Mouse (Mus musculus) brain, adult 10 weeks (tissue): ENCODE results near the gene Lce1e. TPM values are rescaled to one million over a fixed set of nuclear protein-coding genes. Genes with fewer than 3 reads are reported as not detected.

Source experiments
- polyA plus RNA-seq: library from polyadenylated mRNA; stranded (reverse); fragments of 350-450 nt; fragmentation: Illumina TruSeq; extraction: RNeasy Lipid Tissue Mini Kit (QIAGEN cat#74804); gene quantifications from one replicate; pipeline ENCODE4 v1.2.3, GENCODE M21; 2015; ENCODE audit warnings: low read depth, low replicate concordance

Lce1e gene
- polyA plus RNA-seq = not detected

GRCm38 (mm10) chr3:92708974-92709373, at the start of gene Lce1e:
Lce1e (minus strand) TSS chr3:92709074.

GRCm38 (mm10) chr3:92752238-92752637, 43.4 kb upstream of the Lce1e start, which contains the start of gene Lce1g:
Lce1g (minus strand) TSS chr3:92752338.

GRCm38 (mm10) chr3:92738996-92739395, 30.1 kb upstream of the Lce1e start, which contains the start of gene Gm38119:
Gm38119 (minus strand) TSS chr3:92739096.

GRCm38 (mm10) chr3:92720250-92720649, 11.4 kb upstream of the Lce1e start, which contains the start of gene Lce1f:
Lce1f (minus strand) TSS chr3:92720350.

GRCm38 (mm10) chr3:92687110-92687509, 21.8 kb downstream of the Lce1e start, which contains the start of gene Lce1d:
Lce1d (minus strand) TSS chr3:92687210.

GRCm38 (mm10) chr3:92678947-92679346, 29.9 kb downstream of the Lce1e start, which contains the start of gene Lce1c:
Lce1c (plus strand) TSS chr3:92679247.

GRCm38 (mm10) chr3:92670215-92670614, 38.7 kb downstream of the Lce1e start, which contains the start of gene Lce1a2:
Lce1a2 (minus strand) TSS chr3:92670315.

Other genes with a start within 250 kb of the Lce1e start
- gene Sprr1a, start 223.2 kb downstream of the Lce1e start, polyA plus RNA-seq = not detected
- not detected for gene Sprr4, start 208.6 kb downstream of the Lce1e start, polyA plus RNA-seq
- not detected for gene 2310046K23Rik, start 174.6 kb downstream of the Lce1e start, polyA plus RNA-seq
- not detected for gene Ivl, start 135.3 kb downstream of the Lce1e start, polyA plus RNA-seq
- gene Smcp, start 120.1 kb downstream of the Lce1e start, polyA plus RNA-seq = not detected
- gene 2210017I01Rik, start 101.6 kb downstream of the Lce1e start, polyA plus RNA-seq = not detected
- gene Lce6a, start 87.4 kb downstream of the Lce1e start, polyA plus RNA-seq = not detected
- not detected for gene Lce1a1, start 60.8 kb downstream of the Lce1e start, polyA plus RNA-seq
- not detected for gene Lce1b, start 52.1 kb downstream of the Lce1e start, polyA plus RNA-seq
- gene Lce1a2, start 38.8 kb downstream of the Lce1e start, polyA plus RNA-seq = not detected
- not detected for gene Lce1c, start 29.8 kb downstream of the Lce1e start, polyA plus RNA-seq
- not detected for gene Lce1d, start 21.9 kb downstream of the Lce1e start, polyA plus RNA-seq
- not detected for gene Lce1f, start 11.3 kb upstream of the Lce1e start, polyA plus RNA-seq
- gene Gm38119, start 30.0 kb upstream of the Lce1e start, polyA plus RNA-seq = not detected
- gene Lce1g, start 43.3 kb upstream of the Lce1e start, polyA plus RNA-seq = not detected
- gene Lce1h, start 56.0 kb upstream of the Lce1e start, polyA plus RNA-seq = not detected
- not detected for gene Lce1i, start 69.8 kb upstream of the Lce1e start, polyA plus RNA-seq
- gene Lce1j, start 81.4 kb upstream of the Lce1e start, polyA plus RNA-seq = not detected
- gene Lce1k, start 98.8 kb upstream of the Lce1e start, polyA plus RNA-seq = not detected
- gene Kprp, start 118.2 kb upstream of the Lce1e start, polyA plus RNA-seq = not detected
- gene Lce1l, start 142.2 kb upstream of the Lce1e start, polyA plus RNA-seq = not detected
- gene 2310050C09Rik, start 161.1 kb upstream of the Lce1e start, polyA plus RNA-seq = not detected
- not detected for gene Lce3a, start 217.2 kb upstream of the Lce1e start, polyA plus RNA-seq
- gene Lce3b, start 223.9 kb upstream of the Lce1e start, polyA plus RNA-seq = not detected
- not detected for gene Lce3c, start 235.4 kb upstream of the Lce1e start, polyA plus RNA-seq
- gene Lce3d, start 248.3 kb upstream of the Lce1e start, polyA plus RNA-seq = not detected